Mouse (Mus musculus) bone marrow, adult 2 months (tissue): ENCODE measurements around the gene Otol1. TPM values are rescaled to one million over a fixed set of nuclear protein-coding genes. Genes with fewer than 3 reads are reported as not detected.

Experiments
- H3K27ac ChIP-seq: fragments of 200-500 bp; 2 replicates; pipeline ENCODE4 v1.5.1; 2012; ENCODE audit warnings: low read depth, mild to moderate bottlenecking, control low read depth, inconsistent platforms, low read length; ENCODE audit not compliant: control insufficient read depth, poor library complexity, insufficient read depth
- H3K4me1 ChIP-seq: fragments of 200-500 bp; 2 replicates; pipeline ENCODE4 v1.6.1; 2011; ENCODE audit warnings: low read length; ENCODE audit not compliant: control insufficient read depth, insufficient read depth
- H3K4me3 ChIP-seq: fragments of 200-500 bp; replicated peaks from 2 replicates; pipeline ENCODE3; 2011; ENCODE audit warnings: mild to moderate bottlenecking, low read depth, low read length, control low read depth; ENCODE audit not compliant: control insufficient read depth
- CTCF ChIP-seq: fragments of 200-500 bp; IDR thresholded peaks from 2 replicates; pipeline ENCODE4 v1.5.1; 2011; ENCODE audit warnings: low read length, control low read depth; ENCODE audit not compliant: control insufficient read depth, insufficient read depth
- POLR2A ChIP-seq: fragments of 200-500 bp; IDR thresholded peaks from 2 replicates; pipeline ENCODE4 v1.6.1; 2011; ENCODE audit warnings: low read depth, mild to moderate bottlenecking, control low read depth, low read length, borderline replicate concordance; ENCODE audit not compliant: control insufficient read depth
- WGBS: fragments of 180-500 bp; shearing (Covaris S2); methylation state at CpG from one replicate; pipeline ENCODE4 v1.1.7; 2018; 5-methylcytosine and 5-hydroxymethylcytosine counted together
- polyA plus RNA-seq: library from polyadenylated mRNA; stranded (reverse); fragments of >200 nt; gene quantifications from 2 replicates; pipeline ENCODE4 v1.2.4, GENCODE M21; 2011; ENCODE audit warnings: low replicate concordance; ENCODE audit not compliant: missing spikeins, insufficient read depth, insufficient read length

The Otol1 gene
- polyA plus RNA-seq, 1 experiment, result not detected

DNA sequence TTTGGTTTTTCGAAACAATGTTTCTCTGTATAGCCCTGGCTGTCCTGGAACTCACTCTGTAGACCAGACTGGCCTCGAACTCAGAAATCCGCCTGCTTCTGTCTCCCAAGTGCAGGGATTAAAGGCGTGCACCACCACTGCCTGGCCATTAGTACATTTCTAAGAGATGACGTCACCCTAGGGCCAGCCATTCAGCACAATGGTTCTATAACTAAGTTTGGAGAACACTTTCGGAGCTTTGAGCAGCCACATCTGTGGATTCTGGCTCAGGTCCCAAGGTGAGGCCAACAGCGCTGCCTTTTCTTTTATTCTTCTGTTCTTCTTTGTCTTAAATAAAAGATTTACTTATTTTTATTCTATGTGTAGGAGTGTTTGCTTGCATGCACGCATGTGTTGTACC is 3.0 kb upstream of the Otol1 start:
- TF ChIP-seq POLR2A (no peak), CTCF (no peak)
- Histone ChIP-seq H3K27ac (no peak overlapping the region), H3K4me1 (no peaks in the 10 kb centered on the region), H3K4me3 (no peak overlapping the region)
- 72% methylated on average over 8 of the region's 8 CpGs for WGBS

DNA sequence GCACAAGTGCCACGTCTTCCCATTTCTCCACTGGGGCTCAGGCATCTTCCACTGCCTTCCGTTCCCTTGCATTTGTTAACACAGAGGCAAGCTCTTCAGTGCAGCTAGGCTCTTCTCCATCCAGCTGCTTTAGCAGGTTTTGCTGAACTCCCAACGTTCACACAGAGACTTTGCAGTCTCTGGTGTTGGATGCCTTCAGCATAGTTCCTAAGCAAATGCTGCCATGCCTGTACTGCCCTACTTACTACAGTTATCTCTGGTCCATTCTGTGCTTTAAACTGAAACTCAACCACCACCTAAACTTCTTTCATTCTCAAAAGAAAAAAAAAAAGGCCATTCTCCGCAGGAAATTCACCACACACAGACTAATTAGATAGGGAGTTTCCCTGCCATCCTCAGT is 5.2 kb downstream of the Otol1 start:
- Histone ChIP-seq H3K4me3 (no peak overlapping the region), H3K27ac (no peak overlapping the region), H3K4me1 (no peaks in the 10 kb centered on the region)
- whole genome bisulfite sequencing, result 66% methylated on average over 4 of the region's 4 CpGs
- TF ChIP-seq CTCF, result no peak
- TF ChIP-seq POLR2A, result no peak

DNA sequence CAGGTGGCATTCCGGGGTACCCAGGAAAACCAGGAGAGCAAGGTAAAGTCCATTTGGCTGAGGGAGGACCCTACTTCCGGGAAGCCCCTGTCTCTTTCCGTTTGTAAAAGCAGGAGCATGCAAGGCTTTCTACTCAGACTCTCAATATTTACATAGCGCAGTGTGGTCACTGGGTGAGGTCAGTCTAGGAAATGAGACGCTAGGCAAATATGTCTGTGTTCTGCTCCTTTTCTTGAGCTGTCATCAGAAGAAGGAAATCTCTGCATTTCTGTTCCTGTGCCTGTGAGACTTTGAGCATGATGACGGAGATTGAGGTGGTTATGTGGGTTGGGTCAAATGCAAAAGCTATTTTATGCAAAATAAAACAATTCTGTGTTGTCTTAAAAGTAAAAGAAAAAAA is 19.2 kb downstream of the Otol1 start:
- TF ChIP-seq CTCF (no peak), POLR2A (no peak)
- H3K4me1 ChIP-seq, result no peaks in the 10 kb centered on the region
- no peak overlapping the region for H3K27ac ChIP-seq
- 58% methylated on average over 6 of the region's 6 CpGs for WGBS
- no peak overlapping the region for H3K4me3 ChIP-seq

DNA sequence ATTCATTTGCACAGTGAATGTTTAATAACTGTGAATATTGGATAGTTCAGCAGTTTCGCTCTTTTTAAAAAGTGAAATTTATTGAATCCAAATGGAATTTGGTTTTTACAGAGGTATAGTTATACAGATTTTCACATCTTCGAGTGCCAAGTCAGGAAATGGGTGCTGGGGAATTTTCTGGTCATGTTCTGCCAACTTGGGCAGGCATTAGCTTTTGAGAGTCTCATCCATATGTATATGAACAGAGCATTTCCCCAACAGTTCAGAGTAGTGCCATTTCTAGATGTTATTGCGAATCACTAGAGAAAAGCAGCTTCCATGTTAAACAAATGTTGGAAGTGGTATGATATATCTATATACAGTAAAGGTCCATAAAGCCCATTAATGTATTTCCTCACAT is 21.8 kb downstream of the Otol1 start:
- Histone ChIP-seq H3K27ac (no peak overlapping the region), H3K4me3 (no peak overlapping the region), H3K4me1 (no peaks in the 10 kb centered on the region)
- TF ChIP-seq POLR2A, result no peak
- no peak for TF ChIP-seq CTCF
- WGBS, result 70% methylated on average over 3 of the region's 3 CpGs

DNA sequence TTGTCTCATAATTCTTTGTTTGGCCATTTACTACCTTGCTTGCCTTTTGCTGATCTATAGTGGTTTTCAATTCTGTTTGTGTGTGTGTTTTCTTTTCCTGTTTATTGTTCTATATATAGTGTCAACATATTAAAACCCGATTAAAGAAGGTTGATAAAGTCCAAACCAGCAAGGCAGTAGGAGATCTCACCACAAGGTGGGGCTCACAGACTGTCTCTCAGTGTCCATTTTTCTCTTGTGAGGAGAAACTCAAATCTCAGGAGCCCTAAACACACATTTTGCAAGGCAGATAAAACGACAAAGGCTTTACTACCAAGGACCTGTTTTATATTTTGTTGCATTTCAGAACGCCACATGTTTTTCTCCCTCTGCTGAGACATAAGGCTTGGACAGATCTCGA is 28.2 kb downstream of the Otol1 start:
- Histone ChIP-seq H3K27ac (no peak overlapping the region), H3K4me3 (no peak overlapping the region), H3K4me1 (no peaks in the 10 kb centered on the region)
- TF ChIP-seq POLR2A (no peak), CTCF (no peak)
- 42% methylated on average over 4 of the region's 4 CpGs for WGBS

Other genes starting within 250 kb of the Otol1 start
- gene Sptssb, start 147.7 kb upstream of the Otol1 start, polyA plus RNA-seq, result not detected in 2 replicates